Mouse (Mus musculus) hindbrain, embryonic 13.5 days (tissue): ENCODE results near the gene Pum2. TPM values are rescaled to one million over a fixed set of nuclear protein-coding genes. Genes with fewer than 3 reads are reported as not detected.

Experiments used
- ATAC-seq: fragments of 200-750 bp; cut with Nextera tagmentation; 2 replicates; pipeline ENCODE4 v1.8.0; 2017; ENCODE audit warnings: moderate TSS enrichment; ENCODE audit not compliant: low FRiP score
- H3K27ac ChIP-seq: fragments of 300-500 bp; sonication (generic); 2 replicates; pipeline ENCODE4 v1.5.1; 2015; ENCODE audit warnings: inconsistent platforms, mild to moderate bottlenecking, moderate library complexity
- H3K27me3 ChIP-seq: fragments of 300-500 bp; sonication (generic); 2 replicates; pipeline ENCODE4 v1.6.1; 2015; ENCODE audit warnings: mild to moderate bottlenecking, inconsistent platforms
- H3K36me3 ChIP-seq: fragments of 300-500 bp; sonication (generic); 2 replicates; pipeline ENCODE4 v1.6.1; 2015; ENCODE audit warnings: mild to moderate bottlenecking, inconsistent platforms
- H3K4me1 ChIP-seq: fragments of 300-500 bp; sonication (generic); replicated peaks from 2 replicates; pipeline ENCODE4 v1.6.1; 2015; ENCODE audit warnings: inconsistent platforms
- H3K4me2 ChIP-seq: fragments of 300-500 bp; sonication (generic); 2 replicates; pipeline ENCODE4 v1.6.1; 2015; ENCODE audit warnings: inconsistent platforms, mild to moderate bottlenecking, moderate library complexity
- H3K4me3 ChIP-seq: fragments of 300-500 bp; sonication (generic); 2 replicates; pipeline ENCODE4 v1.5.1; 2015; ENCODE audit warnings: mild to moderate bottlenecking, inconsistent platforms
- H3K9ac ChIP-seq: fragments of 300-500 bp; sonication (generic); 2 replicates; pipeline ENCODE4 v1.6.1; 2015; ENCODE audit warnings: mild to moderate bottlenecking, inconsistent platforms
- H3K9me3 ChIP-seq: fragments of 300-500 bp; sonication (generic); 2 replicates; pipeline ENCODE4 v1.6.1; 2016; ENCODE audit warnings: inconsistent platforms
- WGBS: fragments of 180-500 bp; shearing (Covaris S2); methylation state at CpG from one replicate; pipeline ENCODE4 v1.1.7; 2015; 5-methylcytosine and 5-hydroxymethylcytosine counted together
- polyA plus RNA-seq: library from polyadenylated mRNA; unstranded; fragments of >200 nt; fragmentation: Nextera tagmentation; extraction: Ambion mirVana; gene quantifications from 2 replicates; pipeline ENCODE4 v1.2.1, GENCODE M21; 2015

Pum2 gene
- polyA plus RNA-seq, 1 experiment from 2014 or later: 52.5 TPM

DNA sequence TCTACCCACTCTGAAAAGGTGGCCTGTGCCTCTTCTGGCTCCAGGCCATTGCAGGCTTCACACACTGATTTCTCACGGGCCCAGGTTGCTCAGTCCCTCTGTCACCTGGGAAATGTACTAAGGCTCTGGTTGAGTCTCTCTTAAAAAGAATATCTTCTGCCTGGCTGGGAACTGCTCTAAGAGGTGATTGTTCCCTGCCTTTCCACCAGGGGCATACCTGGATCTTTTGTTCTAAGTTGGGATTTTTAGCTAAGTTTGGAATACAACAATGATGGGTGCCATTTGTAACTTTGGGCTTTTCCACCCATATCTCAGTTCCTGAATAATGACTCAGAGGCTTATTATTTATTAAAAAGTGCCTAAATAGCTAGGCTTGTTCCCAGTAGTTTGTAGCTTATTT lies 53.0 kb downstream of the Pum2 start:
- 94% methylated on average over 1 of the region's 1 CpGs for WGBS
- no peaks in the 10 kb centered on the region for H3K4me1 ChIP-seq

DNA sequence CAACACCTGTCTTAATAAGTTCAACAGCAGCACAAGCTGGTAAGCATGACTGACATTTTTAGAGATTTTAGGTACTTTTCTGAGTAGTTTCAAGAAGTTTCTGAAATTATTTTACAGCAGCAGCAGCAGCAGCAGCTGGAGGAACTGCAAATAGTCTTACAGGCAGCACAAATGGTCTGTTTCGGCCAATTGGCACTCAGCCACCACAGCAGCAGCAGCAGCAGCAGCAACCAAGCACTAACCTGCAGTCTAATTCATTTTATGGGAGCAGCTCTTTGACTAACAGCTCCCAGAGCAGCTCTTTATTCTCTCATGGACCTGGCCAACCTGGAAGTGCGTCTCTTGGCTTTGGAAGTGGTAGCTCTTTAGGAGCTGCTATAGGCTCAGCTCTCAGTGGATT lies 54.8 kb downstream of the Pum2 start:
- Histone ChIP-seq H3K27ac (no peak overlapping the region), H3K36me3 (peaks cover 31% of the 10 kb centered on the region), H3K4me3 (no peak overlapping the region), H3K4me1 (no peaks in the 10 kb centered on the region), H3K27me3 (no peaks in the 10 kb centered on the region), H3K4me2 (no peak overlapping the region), H3K9ac (no peak overlapping the region), H3K9me3 (no peaks in the 10 kb centered on the region)
- no peak for ATAC-seq
- WGBS: 88% methylated on average over 2 of the region's 2 CpGs

More for the DNA sequence above, 53.0 kb downstream of the Pum2 start:
- Histone ChIP-seq H3K27me3 (no peaks in the 10 kb centered on the region), H3K9me3 (no peaks in the 10 kb centered on the region), H3K4me2 (no peak overlapping the region), H3K27ac (no peak overlapping the region), H3K36me3 (peaks cover 35% of the 10 kb centered on the region), H3K4me3 (no peak overlapping the region), H3K9ac (no peak overlapping the region)
- no peak for ATAC-seq

DNA sequence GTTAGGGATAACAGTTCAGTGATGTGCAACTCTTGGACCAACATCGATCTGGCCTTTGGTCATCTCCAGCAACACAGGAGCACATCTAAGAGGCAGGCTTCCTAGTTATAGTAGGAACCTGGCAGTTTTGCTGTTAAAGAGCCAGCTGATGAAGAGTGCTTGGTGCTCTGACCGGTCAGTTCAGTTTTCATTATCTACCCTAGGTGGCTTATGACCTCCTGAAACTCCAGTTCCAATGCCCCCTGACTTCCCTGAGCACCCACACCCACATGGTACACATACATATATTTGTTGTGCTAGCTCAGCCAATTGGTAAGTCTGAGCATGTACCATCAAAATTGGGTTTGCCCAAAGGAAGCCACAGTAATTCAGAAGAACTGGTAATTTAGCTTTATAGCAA lies 79.7 kb downstream of the Pum2 start:
- H3K4me2 ChIP-seq: no peak overlapping the region
- no peaks in the 10 kb centered on the region for H3K4me1 ChIP-seq
- no peak overlapping the region for H3K4me3 ChIP-seq
- ATAC-seq: no peak
- no peak overlapping the region for H3K9ac ChIP-seq
- no peak overlapping the region for H3K27ac ChIP-seq
- 95% methylated on average over 2 of the region's 2 CpGs for WGBS
- H3K27me3 ChIP-seq: no peaks in the 10 kb centered on the region
- H3K36me3 ChIP-seq: peaks cover 59% of the 10 kb centered on the region
- no peaks in the 10 kb centered on the region; the same call in 1 of the 2 replicates for H3K9me3 ChIP-seq

DNA sequence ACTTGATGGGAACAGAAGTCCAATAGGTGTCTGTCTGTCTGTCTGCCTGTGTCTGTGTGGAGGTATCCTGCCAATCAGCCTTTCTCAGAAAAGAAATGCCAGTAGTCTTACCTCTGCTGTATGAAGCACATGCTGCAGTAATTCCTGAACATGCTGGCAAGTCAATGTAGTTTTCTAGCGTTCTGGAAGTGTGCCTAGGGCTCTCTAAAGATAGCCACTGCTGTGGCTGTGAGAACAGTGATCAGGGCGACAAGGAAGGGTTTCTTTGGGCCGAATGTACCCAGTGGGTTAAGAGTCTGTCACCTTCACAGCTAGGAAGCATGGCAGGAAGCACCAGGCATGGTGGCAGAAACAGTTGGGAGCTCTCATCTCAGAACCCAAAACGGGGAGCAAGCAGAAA lies 80.2 kb downstream of the Pum2 start:
- no peak for ATAC-seq
- H3K27ac ChIP-seq: no peak overlapping the region
- no peaks in the 10 kb centered on the region for H3K27me3 ChIP-seq
- WGBS: 89% methylated on average over 4 of the region's 4 CpGs
- H3K4me2 ChIP-seq: no peak overlapping the region
- no peaks in the 10 kb centered on the region for H3K4me1 ChIP-seq
- H3K4me3 ChIP-seq: no peak overlapping the region
- H3K36me3 ChIP-seq: peaks cover 55% of the 10 kb centered on the region
- H3K9ac ChIP-seq: no peak overlapping the region
- no peaks in the 10 kb centered on the region; the same call in 1 of the 2 replicates for H3K9me3 ChIP-seq

DNA sequence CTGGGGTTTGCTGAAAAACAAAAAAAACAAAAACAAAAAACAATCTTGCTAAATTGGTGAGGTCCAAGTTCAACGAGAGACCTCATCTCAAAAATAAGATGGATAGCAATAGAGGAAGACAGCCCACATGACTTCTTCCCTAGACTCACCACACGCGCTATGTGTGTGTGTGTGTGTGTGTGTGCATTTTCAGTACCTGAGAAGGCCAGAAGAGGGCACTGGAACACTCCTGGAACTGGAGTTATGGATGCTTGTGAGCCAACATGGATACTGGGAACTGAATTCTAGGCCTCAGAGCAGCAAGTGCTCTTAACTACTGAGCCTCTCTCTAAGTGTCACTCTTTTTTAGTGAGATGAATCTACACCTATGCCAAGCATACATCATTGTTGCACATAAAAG lies 84.1 kb downstream of the Pum2 start:
- H3K27me3 ChIP-seq: no peaks in the 10 kb centered on the region
- H3K4me2 ChIP-seq: no peak overlapping the region
- H3K9ac ChIP-seq: no peak overlapping the region
- peaks cover 32% of the 10 kb centered on the region for H3K36me3 ChIP-seq
- no peaks in the 10 kb centered on the region for H3K4me1 ChIP-seq
- H3K9me3 ChIP-seq: no peaks in the 10 kb centered on the region; the same call in 1 of the 2 replicates
- no peak overlapping the region for H3K27ac ChIP-seq
- 97% methylated on average over 3 of the region's 3 CpGs for WGBS
- ATAC-seq: no peak
- H3K4me3 ChIP-seq: no peak overlapping the region

DNA sequence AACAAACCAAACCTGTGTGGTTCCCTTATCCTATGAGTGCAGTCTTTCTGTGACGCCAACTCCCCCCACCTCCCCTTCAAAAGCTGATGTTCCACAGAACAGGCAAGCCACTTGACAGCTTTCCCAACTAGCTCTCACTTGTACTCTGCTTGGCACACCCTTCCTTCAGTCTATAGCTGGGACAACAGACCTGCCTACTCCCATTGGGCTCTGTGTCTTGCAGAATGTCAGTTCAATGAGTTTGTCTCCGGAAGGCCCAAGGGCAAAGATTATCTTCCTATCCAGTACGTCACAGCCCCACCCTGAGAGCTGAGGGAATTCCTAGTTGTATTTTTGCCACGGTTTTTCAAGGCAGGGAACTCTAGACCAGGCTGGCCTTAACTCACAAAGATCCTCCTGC lies 85.2 kb downstream of the Pum2 start:
- Histone ChIP-seq H3K9me3 (no peaks in the 10 kb centered on the region; the same call in 1 of the 2 replicates), H3K4me2 (no peak overlapping the region), H3K27ac (no peak overlapping the region), H3K4me3 (no peak overlapping the region), H3K4me1 (no peaks in the 10 kb centered on the region), H3K27me3 (no peaks in the 10 kb centered on the region), H3K36me3 (peaks cover 23% of the 10 kb centered on the region), H3K9ac (no peak overlapping the region)
- ATAC-seq: no peak
- 83% methylated on average over 4 of the region's 4 CpGs for WGBS

DNA sequence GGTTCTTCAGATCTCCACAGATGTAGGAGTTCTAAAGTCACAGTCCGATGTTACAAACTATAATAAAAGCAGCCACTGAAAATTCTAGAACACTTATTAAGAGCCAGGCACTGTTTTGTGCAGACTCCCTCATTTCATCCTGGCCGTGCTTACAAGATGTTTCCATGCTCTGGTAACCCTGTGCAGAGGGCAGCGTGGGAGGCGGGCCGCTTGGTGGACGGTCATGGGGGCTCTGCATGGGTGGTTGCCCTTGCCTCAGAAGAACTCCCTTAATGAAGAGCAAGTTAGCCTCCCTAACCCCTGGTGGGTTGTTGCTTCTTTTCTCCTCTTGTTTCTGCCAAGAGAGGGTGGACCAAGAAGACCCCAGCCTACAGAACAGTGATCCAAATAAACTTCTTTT lies 85.8 kb downstream of the Pum2 start:
- Histone ChIP-seq H3K27ac (no peak overlapping the region), H3K9me3 (no peaks in the 10 kb centered on the region; the same call in 1 of the 2 replicates), H3K27me3 (no peaks in the 10 kb centered on the region), H3K4me1 (no peaks in the 10 kb centered on the region), H3K36me3 (peaks cover 21% of the 10 kb centered on the region), H3K9ac (no peak overlapping the region), H3K4me2 (no peak overlapping the region), H3K4me3 (no peak overlapping the region)
- ATAC-seq: no peak
- 84% methylated on average over 6 of the region's 6 CpGs for WGBS

DNA sequence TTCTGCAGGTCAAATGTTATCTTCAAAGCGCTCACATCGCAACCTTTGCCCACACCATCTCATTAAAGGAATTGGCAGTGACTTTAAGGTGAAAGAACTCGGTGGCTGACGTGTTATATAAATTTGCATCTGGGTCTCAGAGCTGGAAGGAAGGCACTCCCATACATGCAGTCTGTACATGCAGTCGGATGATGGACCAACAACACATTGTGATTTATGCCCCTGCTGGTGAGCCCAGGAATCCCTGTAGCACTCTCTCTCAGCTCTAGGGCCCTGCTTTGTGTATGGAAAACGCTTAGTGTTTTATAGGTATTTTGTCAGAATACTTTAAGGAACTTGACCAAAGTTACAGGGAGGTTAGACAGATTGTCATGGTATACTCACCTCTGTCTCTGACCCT lies 86.6 kb downstream of the Pum2 start:
- 88% methylated on average over 6 of the region's 6 CpGs for WGBS
- no peak overlapping the region for H3K4me2 ChIP-seq

DNA sequence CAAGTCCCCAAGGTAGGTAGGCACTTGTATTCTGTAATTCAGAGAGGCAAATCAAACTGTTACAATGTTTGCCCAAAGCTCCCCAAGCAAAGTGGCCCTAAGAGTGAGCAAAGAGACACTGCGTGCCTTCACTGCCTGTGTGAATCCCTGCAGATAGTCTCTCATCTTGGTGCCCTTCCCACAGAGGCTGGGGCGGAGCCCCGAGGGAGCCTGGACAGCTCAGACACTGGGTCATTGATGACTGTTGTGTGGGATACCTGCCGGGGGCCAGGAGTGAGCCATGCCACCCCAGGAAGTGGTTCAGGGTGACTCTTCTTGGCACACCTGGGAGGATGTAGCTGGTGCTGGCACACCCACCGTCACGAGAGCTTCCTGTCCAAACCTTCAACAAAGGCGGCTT lies 87.1 kb downstream of the Pum2 start:
- Histone ChIP-seq H3K9ac (no peak overlapping the region), H3K4me2 (no peak overlapping the region), H3K36me3 (peaks cover 21% of the 10 kb centered on the region), H3K27me3 (no peaks in the 10 kb centered on the region), H3K9me3 (no peaks in the 10 kb centered on the region; the same call in 1 of the 2 replicates), H3K27ac (no peak overlapping the region), H3K4me3 (no peak overlapping the region), H3K4me1 (no peaks in the 10 kb centered on the region)
- ATAC-seq: no peak
- WGBS: 81% methylated on average over 7 of the region's 7 CpGs

More for the DNA sequence above, 86.6 kb downstream of the Pum2 start:
- ATAC-seq: no peak
- H3K9me3 ChIP-seq: no peaks in the 10 kb centered on the region; the same call in 1 of the 2 replicates
- H3K4me1 ChIP-seq: no peaks in the 10 kb centered on the region
- no peak overlapping the region for H3K4me3 ChIP-seq
- H3K36me3 ChIP-seq: peaks cover 21% of the 10 kb centered on the region
- H3K27ac ChIP-seq: no peak overlapping the region
- H3K27me3 ChIP-seq: no peaks in the 10 kb centered on the region
- no peak overlapping the region for H3K9ac ChIP-seq

DNA sequence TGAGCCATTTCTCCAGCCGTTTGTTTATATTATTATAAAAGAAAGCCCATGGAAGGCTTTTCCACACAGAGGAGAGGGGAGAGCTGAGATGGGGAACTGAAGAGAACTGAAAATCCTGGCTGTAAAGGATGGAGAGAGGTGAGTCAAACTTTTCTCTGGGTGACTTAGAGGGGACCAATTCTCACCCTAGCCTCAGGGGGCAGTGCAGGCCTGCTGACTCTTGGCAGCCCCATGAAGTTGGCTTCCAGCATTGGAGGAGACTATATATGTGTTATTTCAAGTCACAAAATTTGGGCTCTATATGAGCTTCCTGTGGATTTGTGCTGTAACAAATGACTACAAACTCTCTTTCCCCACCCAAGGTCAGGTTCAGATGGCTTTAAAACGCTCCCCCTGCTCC lies 88.7 kb downstream of the Pum2 start:
- WGBS: 84% methylated on average over 2 of the region's 2 CpGs
- H3K4me3 ChIP-seq: no peak overlapping the region
- ATAC-seq: no peak
- H3K36me3 ChIP-seq: peaks cover 5% of the 10 kb centered on the region
- H3K4me2 ChIP-seq: no peak overlapping the region
- H3K9me3 ChIP-seq: no peaks in the 10 kb centered on the region
- H3K27me3 ChIP-seq: no peaks in the 10 kb centered on the region
- H3K27ac ChIP-seq: no peak overlapping the region
- H3K4me1 ChIP-seq: no peaks in the 10 kb centered on the region
- H3K9ac ChIP-seq: no peak overlapping the region

DNA sequence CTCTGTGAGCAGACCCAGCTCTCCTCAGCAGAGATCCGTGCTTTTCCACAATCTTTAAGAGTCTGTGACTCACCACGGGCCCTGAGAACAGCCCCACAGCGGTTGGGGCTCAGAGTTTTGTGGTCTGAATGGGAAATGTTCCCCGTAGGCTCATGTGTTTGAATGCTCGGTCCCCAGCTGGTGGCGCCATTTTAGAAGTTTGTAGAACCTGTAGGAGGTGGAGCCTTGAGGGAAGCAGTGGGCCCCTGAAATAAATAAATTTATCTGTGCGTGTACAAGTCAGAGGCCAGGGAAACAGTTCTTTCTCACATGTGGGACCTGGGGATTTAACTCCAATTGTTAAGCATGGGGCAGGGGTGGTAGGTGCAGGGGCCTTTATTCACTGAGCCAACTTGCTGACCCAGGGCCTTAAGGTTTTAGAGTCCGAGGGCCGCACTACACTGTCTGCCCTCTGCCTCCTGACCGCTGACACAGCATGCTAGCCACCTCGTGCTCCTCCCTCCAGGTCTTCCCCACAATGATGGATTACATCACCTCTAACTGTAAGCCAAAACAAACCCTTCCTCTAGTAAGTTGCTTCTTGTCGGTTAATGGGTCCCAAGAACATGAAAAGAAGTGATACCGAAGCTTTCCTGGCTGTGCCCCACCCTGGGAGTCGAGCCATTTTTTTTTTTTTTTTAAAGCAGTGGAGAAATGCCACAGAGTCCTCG lies 90.4 kb downstream of the Pum2 start:
- no peak overlapping the region for H3K9ac ChIP-seq
- H3K27ac ChIP-seq: no peak overlapping the region
- H3K4me3 ChIP-seq: no peak overlapping the region
- H3K4me1 ChIP-seq: no peaks in the 10 kb centered on the region
- H3K27me3 ChIP-seq: no peaks in the 10 kb centered on the region
- no peak for ATAC-seq
- WGBS: 84% methylated on average over 15 of the region's 15 CpGs
- no peak overlapping the region for H3K4me2 ChIP-seq
- no peaks in the 10 kb centered on the region for H3K36me3 ChIP-seq
- H3K9me3 ChIP-seq: no peaks in the 10 kb centered on the region

DNA sequence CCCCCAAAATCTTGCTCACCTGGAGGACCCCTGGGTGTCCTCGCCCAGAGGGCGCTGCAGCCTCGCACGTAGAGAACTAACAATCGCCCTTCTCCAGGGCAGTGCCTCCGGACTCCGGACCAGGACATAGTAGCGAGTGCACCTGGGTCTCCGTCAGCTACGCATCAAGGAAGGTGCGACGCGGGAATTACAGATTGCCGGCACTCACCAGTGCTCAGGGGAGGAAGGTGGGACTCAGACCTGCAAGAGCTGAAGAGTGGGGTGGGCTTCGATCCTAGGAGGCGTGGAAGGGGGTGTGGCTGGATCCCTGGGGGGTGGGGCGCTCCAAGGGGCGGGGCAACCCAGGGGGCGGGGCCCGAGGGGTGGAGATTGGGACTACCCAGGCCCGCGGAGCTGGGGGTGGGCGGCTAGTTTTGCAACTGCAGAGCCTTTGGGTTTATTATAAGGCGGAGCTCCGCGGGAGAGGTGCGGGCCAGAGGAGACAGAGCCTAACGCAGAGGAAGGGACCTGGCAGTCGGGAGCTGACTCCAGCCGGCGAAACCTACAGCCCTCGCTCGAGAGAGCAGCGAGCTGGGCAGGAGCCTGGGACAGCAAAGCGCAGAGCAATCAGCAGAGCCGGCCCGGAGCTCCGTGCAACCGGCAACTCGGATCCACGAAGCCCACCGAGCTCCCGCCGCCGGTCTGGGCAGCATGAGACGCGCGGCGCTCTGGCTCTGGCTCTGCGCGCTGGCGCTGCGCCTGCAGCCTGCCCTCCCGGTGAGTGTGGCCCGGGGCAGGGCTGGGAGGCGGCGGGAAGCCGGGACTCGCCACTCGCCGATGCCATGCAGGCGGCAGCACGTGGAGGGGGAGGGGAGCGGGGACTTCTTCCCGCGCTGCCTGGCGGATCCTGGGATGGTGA lies 97.3 kb downstream of the Pum2 start, which contains the start of gene Sdc1:
Gene Sdc1, plus strand, starts transcription at position 378 of the 898 bp plus-strand sequence.
- Histone ChIP-seq H3K27ac (peak within 1 kb of the TSS; percentile 85), H3K4me2 (peak within 1 kb of the TSS; percentile 92), H3K36me3 (no peaks in the 10 kb centered on the region), H3K9ac (peak within 1 kb of the TSS; percentile 83), H3K4me3 (peak within 1 kb of the TSS; percentile 67), H3K27me3 (no peaks in the 10 kb centered on the region), H3K9me3 (no peaks in the 10 kb centered on the region), H3K4me1 (peaks cover 18% of the 10 kb centered on the region)
- peak; percentile 79 for ATAC-seq
- under 1% methylated on average over 65 of the region's 67 CpGs for WGBS
